Mouse (Mus musculus) bone marrow macrophage, adult 2 months (primary cell): Measurements from ENCODE around the gene Eif4h. TPM values are rescaled to one million over a fixed set of nuclear protein-coding genes. Genes with fewer than 3 reads are reported as not detected.

Experiments used
- H3K27ac ChIP-seq: 2 replicates; pipeline ENCODE4 v1.5.1; 2012; ENCODE audit warnings: low read depth, low read length; ENCODE audit not compliant: insufficient read depth
- H3K4me1 ChIP-seq: 2 replicates; pipeline ENCODE4 v1.6.1; 2012; ENCODE audit warnings: low read length; ENCODE audit not compliant: control insufficient read depth, insufficient read depth
- H3K4me3 ChIP-seq: 2 replicates; pipeline ENCODE4 v1.5.1; 2012; ENCODE audit warnings: mild to moderate bottlenecking, low read length, moderate library complexity; ENCODE audit not compliant: insufficient read depth
- CTCF ChIP-seq: IDR thresholded peaks from 2 replicates; pipeline ENCODE4 v1.5.1; 2012; ENCODE audit warnings: low read depth, mild to moderate bottlenecking, low read length, moderate library complexity
- POLR2A ChIP-seq: IDR thresholded peaks from 2 replicates; pipeline ENCODE4 v1.6.1; 2012; ENCODE audit warnings: mild to moderate bottlenecking, low read depth, low read length, borderline replicate concordance
- polyA plus RNA-seq: library from polyadenylated mRNA; stranded (reverse); fragments of >200 nt; gene quantifications from 2 replicates; pipeline ENCODE4 v1.2.4, GENCODE M21; 2012; ENCODE audit not compliant: missing spikeins, insufficient read depth, insufficient read length

The Eif4h gene
- polyA plus RNA-seq, 1 experiment, result 169 TPM

DNA sequence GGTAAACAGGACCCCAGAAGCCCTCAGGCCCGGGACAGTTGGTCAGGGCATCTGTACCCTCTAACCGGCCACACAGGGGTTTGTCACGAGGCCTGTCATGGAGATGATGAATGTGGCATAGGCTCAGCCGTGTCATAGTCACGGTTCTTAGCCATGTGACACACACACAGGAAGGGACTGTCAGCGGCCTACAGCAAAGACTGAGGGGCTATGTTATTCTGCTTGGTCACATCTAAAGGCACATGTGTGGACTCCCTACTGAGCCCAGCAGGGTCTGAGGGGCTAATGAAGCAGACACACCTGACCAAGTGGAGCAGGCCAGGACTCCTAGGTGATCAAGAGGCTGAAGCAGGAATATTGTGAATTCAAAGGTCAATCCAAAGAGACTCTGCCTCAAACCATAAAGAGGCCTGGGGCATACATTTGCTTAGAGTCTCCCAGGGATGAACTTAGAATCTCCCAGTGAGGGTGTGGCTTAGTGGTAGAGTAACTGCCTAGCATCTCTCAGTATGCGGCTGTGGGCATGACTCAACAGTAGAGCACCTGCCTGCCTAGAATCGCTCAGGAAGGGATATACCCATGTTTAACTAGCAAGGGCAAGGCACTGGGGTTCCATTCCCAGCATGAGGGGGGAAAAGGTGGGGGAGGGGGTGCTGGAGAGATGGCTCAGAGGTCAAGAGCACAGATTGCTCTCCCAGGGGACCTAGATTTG is 27.3 kb downstream of the Eif4h start:
- peak overlapping the region; percentile 92 for H3K27ac ChIP-seq
- peaks cover 55% of the 10 kb centered on the region for H3K4me1 ChIP-seq
- no peak overlapping the region for H3K4me3 ChIP-seq
- no peak for TF ChIP-seq CTCF
- no peak for TF ChIP-seq POLR2A

GRCm38 (mm10) chr5:134609916-134610643 is 29.2 kb downstream of the Eif4h start:
- no peak overlapping the region for H3K4me3 ChIP-seq
- H3K4me1 ChIP-seq, result peaks cover 48% of the 10 kb centered on the region
- no peak overlapping the region for H3K27ac ChIP-seq
- TF ChIP-seq CTCF (no peak), POLR2A (no peak)

DNA sequence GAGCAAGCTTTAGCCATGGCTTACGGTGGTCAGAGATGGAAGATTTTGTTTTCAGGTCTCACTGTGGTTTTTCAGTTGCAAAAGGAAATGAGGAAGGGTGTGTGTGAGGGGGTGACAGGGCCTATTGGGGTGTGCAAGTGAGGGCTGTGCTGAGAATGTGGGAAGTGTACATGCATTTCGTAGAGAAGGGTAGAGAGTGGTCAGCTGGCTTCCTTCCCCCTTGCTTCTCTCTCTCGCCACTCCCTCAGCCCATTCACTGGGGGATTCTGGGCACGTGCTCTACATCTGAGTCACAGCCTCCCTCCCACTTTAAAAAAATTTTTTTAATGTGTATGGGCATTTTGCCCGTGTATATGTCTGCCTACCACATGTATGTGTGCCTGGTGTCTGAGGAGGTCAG is 32.2 kb downstream of the Eif4h start:
- no peak for TF ChIP-seq CTCF
- no peak for TF ChIP-seq POLR2A
- Histone ChIP-seq H3K4me3 (no peak overlapping the region), H3K4me1 (peaks cover 25% of the 10 kb centered on the region), H3K27ac (peak overlapping the region; percentile 70)

DNA sequence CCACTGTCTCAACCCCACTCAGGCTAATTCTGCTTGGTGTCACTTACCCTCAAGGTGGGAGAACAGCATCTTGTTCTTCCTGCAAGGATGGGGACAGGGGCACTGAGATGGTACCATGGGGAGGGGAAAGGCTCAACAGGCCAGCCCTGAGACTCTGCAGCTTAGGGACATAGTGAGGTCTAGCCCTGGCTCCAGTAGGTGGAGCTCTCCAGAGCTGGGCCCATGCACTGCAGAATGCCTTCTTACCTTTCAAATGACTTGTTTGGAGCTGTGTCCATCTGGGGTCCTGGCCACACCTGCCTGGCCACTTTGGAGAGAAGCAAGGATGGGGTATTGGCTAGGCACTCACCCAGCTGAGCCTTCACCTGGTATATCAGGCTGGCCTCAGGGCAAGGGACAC is 33.0 kb downstream of the Eif4h start:
- H3K4me3 ChIP-seq, result no peak overlapping the region
- peaks cover 16% of the 10 kb centered on the region for H3K4me1 ChIP-seq
- no peak for TF ChIP-seq POLR2A
- TF ChIP-seq CTCF, result no peak
- H3K27ac ChIP-seq, result peak overlapping the region; percentile 66; the same call in 1 of the 2 replicates

DNA sequence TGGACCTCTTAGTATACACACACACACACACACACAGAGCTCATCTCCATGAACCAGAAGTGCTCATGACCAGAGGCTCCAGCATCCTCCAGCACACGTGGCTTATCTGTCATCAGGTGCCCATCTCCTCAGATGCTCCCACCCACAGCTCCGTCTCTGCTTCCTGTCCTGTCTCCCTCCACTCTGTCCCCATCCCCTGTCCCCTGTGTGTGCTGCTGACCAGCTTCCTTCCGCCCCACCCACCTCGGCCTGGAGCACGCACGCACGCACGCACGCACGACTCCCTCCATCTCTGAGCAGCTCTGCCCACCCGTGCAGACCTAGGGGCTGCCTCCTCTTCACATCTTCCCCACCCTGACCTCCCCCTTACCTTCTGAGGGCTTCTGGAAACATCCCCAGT is 34.9 kb downstream of the Eif4h start:
- H3K27ac ChIP-seq, result no peak overlapping the region
- H3K4me1 ChIP-seq, result peaks cover 15% of the 10 kb centered on the region
- no peak overlapping the region for H3K4me3 ChIP-seq
- TF ChIP-seq POLR2A, result no peak
- no peak for TF ChIP-seq CTCF

- H3K4me3 ChIP-seq, result no peak overlapping the region
- TF ChIP-seq POLR2A (no peak), CTCF (no peak)
- H3K4me1 ChIP-seq, result no peaks in the 10 kb centered on the region
- no peak overlapping the region for H3K27ac ChIP-seq
Observed at GRCm38 (mm10) chr5:134597711-134598110, 41.6 kb downstream of the Eif4h start.

- H3K4me1 ChIP-seq, result peaks cover 5% of the 10 kb centered on the region
- no peak overlapping the region for H3K27ac ChIP-seq
- no peak for TF ChIP-seq CTCF
- TF ChIP-seq POLR2A, result no peak
- no peak overlapping the region for H3K4me3 ChIP-seq
Observed at GRCm38 (mm10) chr5:134593093-134593492, 46.2 kb downstream of the Eif4h start.

- peaks cover 5% of the 10 kb centered on the region for H3K4me1 ChIP-seq
- no peak overlapping the region for H3K4me3 ChIP-seq
- H3K27ac ChIP-seq, result no peak overlapping the region
- TF ChIP-seq CTCF, result no peak
- TF ChIP-seq POLR2A, result no peak
Observed at GRCm38 (mm10) chr5:134592026-134592581, 47.2 kb downstream of the Eif4h start.

- TF ChIP-seq POLR2A (no peak), CTCF (no peak)
- H3K4me1 ChIP-seq, result peaks cover 8% of the 10 kb centered on the region
- no peak overlapping the region for H3K4me3 ChIP-seq
- no peak overlapping the region for H3K27ac ChIP-seq
Observed at GRCm38 (mm10) chr5:134589900-134590299, 49.4 kb downstream of the Eif4h start.

DNA sequence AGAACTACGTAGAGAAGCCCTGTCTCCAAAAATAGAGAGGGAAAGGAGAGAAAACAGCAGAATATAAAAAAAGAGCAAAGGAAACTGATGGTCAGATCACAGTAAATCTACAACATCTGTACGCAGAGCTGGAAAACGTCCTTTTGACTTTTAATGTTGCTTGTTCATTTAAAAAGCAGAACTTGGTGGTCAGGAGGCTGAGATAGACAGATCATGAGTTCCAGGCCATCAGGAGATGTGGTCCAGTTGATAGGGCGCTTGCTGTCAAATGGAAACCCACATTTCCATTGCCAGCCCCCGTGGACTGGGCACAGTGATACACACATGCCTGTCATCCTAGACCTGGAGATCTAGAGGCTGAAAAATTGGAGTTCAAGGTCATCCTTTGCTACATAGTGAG is 54.5 kb downstream of the Eif4h start:
- Histone ChIP-seq H3K4me3 (no peak overlapping the region), H3K27ac (no peak overlapping the region), H3K4me1 (peaks cover 21% of the 10 kb centered on the region)
- TF ChIP-seq POLR2A (no peak), CTCF (no peak)
